Mouse (Mus musculus): ENCODE results near the gene Ss18l2. TPM values are rescaled to one million over a fixed set of nuclear protein-coding genes. Genes with fewer than 3 reads are reported as not detected.

Ss18l2 gene
- polyA plus RNA-seq, 1 experiment from 2014 or later = 189 TPM

DNA sequence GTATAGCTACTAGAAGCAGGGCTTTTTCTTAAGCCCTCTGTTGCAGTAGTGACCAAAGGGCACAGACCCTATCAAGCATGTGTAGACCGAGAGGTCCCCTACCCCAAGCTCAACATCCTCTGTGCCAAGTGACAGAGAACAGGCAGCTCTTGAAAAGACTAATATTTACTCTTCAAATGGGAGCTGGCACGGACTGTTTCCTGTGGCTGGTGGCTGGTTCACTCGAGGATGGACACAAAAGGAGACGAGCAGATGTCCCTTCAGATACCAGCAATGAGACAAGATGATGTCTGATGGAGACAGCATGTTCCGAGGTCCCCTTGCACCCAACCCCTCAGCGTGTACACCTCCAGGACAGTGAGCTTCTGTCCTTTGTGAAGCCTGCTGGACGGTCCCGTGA is 32.7 kb upstream of the Ss18l2 start:
- ATAC-seq (ENCODE audit: low read depth) = no peak

DNA sequence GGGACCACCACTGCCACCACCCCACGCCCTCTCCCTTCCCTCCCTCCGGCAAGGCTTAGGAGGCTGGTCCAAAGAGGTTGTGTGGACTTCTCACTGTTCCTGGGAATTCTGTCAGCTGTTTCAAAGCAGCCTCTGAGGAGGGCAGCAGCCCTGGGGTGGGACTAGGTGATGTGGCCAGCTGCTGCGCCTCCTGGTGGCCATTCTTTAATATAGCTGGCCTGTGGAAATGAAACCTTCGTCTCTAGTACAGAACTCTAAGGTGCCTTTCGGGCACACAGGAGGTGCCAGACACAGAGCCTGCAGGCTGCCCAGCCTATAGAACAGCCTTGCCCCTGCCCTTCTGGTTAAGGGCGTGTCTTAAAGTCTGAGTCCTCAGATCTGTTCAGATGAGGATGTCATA is 30.6 kb upstream of the Ss18l2 start:
- Histone ChIP-seq H3K9ac (no peak overlapping the region), H3K4me3 (no peak overlapping the region), H3K27ac (replicated peaks) (no peak overlapping the region), H3K9me3 (no peaks in the 10 kb centered on the region), H3K4me1 (replicated peaks) (peaks cover 10% of the 10 kb centered on the region), H3K4me2 (no peak overlapping the region), H3K27me3 (no peaks in the 10 kb centered on the region), H3K36me3 (peaks cover 30% of the 10 kb centered on the region)
- ATAC-seq (ENCODE audit: low read depth) = peak; percentile 66
- 16% methylated on average over 6 of the region's 6 CpGs for WGBS

More for the DNA sequence above, 32.7 kb upstream of the Ss18l2 start:
- H3K4me1 ChIP-seq (replicated peaks) = peaks cover 10% of the 10 kb centered on the region
- no peak overlapping the region for H3K27ac ChIP-seq (replicated peaks)
- H3K9ac ChIP-seq = no peak overlapping the region
- no peaks in the 10 kb centered on the region for H3K9me3 ChIP-seq
- H3K4me2 ChIP-seq = no peak overlapping the region
- 81% methylated on average over 8 of the region's 8 CpGs for WGBS
- no peak overlapping the region for H3K4me3 ChIP-seq
- no peaks in the 10 kb centered on the region for H3K27me3 ChIP-seq
- peaks cover 13% of the 10 kb centered on the region for H3K36me3 ChIP-seq

DNA sequence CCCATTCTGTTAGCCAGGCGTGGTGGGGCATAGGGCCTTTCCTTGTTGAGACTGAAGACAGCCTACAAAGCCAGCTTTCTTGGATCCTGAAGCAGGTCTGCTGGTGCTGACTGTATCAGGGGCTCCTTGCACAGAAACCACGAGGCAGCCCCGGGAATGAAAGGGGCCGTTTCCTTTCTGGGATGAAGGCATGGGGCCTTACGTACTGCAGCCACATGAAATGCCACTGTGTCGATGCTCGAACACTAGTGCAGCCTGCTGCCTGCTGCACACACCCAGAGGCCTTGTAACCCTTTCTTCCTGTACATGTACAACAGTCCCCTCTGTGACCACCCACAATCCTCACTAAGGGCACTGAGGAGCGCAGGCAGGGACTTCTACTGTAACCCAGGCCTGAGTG is 28.9 kb upstream of the Ss18l2 start:
- Histone ChIP-seq H3K4me1 (replicated peaks) (peaks cover 10% of the 10 kb centered on the region), H3K9ac (no peak overlapping the region), H3K27me3 (no peaks in the 10 kb centered on the region), H3K9me3 (no peaks in the 10 kb centered on the region), H3K4me3 (no peak overlapping the region), H3K27ac (replicated peaks) (no peak overlapping the region), H3K36me3 (peaks cover 46% of the 10 kb centered on the region), H3K4me2 (no peak overlapping the region)
- WGBS = 72% methylated on average over 8 of the region's 8 CpGs
- no peak for ATAC-seq (ENCODE audit: low read depth)

DNA sequence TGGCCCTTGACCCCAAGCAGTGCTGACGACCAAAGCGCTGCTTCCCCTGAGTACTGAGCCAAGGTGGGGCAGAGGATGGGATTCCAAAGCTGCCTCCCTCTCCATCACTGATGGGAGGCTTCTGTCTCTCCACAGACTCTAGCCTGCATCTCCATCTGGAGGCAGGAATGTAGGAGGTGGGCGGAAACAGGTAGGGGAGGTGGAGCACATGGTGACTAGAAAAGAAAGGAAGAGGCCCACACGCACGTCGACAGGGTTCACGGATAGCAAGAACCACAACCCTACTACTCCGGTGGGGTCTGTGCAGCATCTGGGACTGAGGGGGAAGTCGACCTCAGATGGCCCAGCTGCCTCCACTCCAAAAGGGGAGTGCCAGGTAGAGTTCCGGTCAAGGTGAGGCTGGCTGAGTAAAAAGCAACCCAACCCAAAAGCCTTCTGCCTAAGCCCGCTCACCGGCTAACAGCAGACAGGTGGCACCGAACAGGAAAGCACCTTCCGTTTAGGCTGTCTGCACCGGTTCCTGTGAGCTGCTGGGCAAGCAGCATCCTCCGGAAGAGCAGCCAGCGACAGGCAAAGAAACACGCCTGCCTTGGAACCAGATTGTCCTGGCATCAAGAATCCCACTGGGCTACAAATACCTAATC is 28.0 kb upstream of the Ss18l2 start:
- no peaks in the 10 kb centered on the region for H3K27me3 ChIP-seq
- H3K4me2 ChIP-seq = no peak overlapping the region
- 79% methylated on average over 18 of the region's 18 CpGs for WGBS
- no peak for ATAC-seq (ENCODE audit: low read depth)
- no peak overlapping the region for H3K27ac ChIP-seq (replicated peaks)
- peaks cover 50% of the 10 kb centered on the region for H3K36me3 ChIP-seq
- H3K4me3 ChIP-seq = no peak overlapping the region
- no peaks in the 10 kb centered on the region for H3K9me3 ChIP-seq
- no peak overlapping the region for H3K9ac ChIP-seq
- H3K4me1 ChIP-seq (replicated peaks) = peaks cover 10% of the 10 kb centered on the region

DNA sequence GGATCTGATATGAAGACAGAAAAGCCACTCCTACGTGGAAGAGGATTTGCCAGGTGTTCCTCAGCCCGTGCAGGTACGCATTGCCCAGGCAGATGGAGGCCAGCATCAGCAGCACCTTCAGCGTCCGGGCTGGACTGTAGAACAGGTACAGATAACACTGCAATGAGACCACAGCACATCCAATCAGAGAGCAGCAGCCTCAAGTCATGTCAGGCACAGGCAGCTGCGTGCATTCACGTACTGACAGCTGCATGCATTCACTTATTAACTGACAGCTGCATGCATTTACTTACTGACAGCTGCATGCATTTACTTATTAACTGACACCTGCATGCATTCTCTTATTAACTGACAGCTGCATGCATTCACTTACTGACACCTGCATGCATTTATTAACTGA is 25.4 kb upstream of the Ss18l2 start:
- Histone ChIP-seq H3K4me2 (no peak overlapping the region), H3K27ac (replicated peaks) (no peak overlapping the region), H3K4me3 (no peak overlapping the region), H3K36me3 (peaks cover 73% of the 10 kb centered on the region), H3K27me3 (no peaks in the 10 kb centered on the region), H3K4me1 (replicated peaks) (peaks cover 6% of the 10 kb centered on the region), H3K9ac (no peak overlapping the region), H3K9me3 (no peaks in the 10 kb centered on the region)
- no peak for ATAC-seq (ENCODE audit: low read depth)
- WGBS = 86% methylated on average over 7 of the region's 7 CpGs

DNA sequence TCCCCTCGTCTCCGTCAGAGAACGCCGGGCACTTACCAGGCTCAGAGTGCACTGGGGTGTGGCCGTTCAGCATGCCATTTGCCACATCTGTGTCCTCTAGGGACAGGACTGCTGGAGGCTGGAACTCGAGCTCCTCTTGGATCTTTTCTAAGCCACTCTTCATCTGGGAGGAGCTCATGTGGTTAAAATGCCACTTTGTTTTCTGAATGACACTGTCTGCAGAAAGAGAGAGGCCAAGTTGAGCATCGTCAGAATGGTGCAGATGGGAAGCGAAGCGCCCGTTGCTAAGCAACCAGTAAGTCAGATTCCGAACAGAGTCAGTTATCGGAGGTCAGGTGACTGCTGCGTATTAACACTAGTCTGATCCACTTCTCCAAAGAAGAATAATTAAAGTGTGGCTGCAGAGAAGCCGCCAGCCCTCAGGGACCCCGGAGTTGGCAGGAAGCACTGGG is 19.9 kb upstream of the Ss18l2 start:
- H3K36me3 ChIP-seq = peaks cover 70% of the 10 kb centered on the region
- H3K27me3 ChIP-seq = no peaks in the 10 kb centered on the region
- H3K9me3 ChIP-seq = no peaks in the 10 kb centered on the region
- ATAC-seq (ENCODE audit: low read depth) = peak; percentile 89
- peak overlapping the region; percentile 17 for H3K4me3 ChIP-seq
- peak overlapping the region; percentile 46 for H3K4me2 ChIP-seq
- H3K9ac ChIP-seq = 0 out of 2 replicates have a peak overlapping the region, but pooled peaks have one; percentile 0
- H3K27ac ChIP-seq (replicated peaks) = peak overlapping the region; percentile 78
- 27% methylated on average over 15 of the region's 15 CpGs for WGBS
- H3K4me1 ChIP-seq (replicated peaks) = peaks cover 22% of the 10 kb centered on the region

DNA sequence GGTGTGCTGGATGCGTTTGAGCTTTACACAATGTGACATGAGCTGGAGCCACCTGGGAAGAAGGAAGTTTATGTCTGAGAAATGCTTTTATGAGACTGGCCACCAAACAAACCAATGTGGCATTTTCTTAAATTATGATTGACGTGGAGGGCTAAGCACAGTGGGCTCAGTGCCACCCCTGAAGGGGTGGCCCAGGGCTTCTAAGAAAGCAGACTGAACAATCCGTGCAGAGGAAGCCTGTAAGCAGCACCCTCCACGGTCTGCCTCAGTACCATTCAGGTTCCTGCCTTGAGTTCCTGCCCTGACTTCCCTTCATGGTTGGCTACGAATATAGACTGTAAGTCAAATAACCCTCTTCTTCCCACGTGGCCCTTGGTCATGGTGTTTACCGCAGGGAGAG is 19.4 kb upstream of the Ss18l2 start:
- Histone ChIP-seq H3K36me3 (peaks cover 70% of the 10 kb centered on the region), H3K4me2 (peak overlapping the region; percentile 46), H3K27ac (replicated peaks) (peak overlapping the region; percentile 78), H3K4me3 (no peak overlapping the region), H3K4me1 (replicated peaks) (peaks cover 22% of the 10 kb centered on the region), H3K9ac (0 out of 2 replicates have a peak overlapping the region, but pooled peaks have one; percentile 0), H3K9me3 (no peaks in the 10 kb centered on the region), H3K27me3 (no peaks in the 10 kb centered on the region)
- ATAC-seq (ENCODE audit: low read depth) = 0 out of 2 replicates have a peak, but pooled peaks have one; percentile 48
- 83% methylated on average over 7 of the region's 7 CpGs for WGBS

DNA sequence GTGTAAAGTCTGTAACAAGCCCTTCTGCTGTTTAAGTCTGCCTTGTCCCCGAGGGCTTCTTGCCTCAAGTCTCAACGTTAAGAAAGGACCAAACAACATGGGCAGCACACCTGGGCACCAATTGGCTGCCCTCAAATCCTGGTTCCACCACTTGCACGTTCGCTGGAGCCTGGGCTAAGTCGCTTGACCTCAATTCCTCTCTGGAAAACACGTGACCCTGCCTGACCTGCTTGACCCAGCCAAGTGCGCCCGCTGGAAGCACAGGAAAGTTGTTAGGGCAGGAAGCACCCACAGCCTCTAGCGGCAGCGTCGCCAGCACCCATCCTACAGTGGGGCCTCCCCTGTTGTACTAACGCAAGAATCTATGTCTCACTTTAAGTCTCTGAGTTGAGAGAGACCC is 15.4 kb upstream of the Ss18l2 start:
- H3K4me1 ChIP-seq (replicated peaks) = peaks cover 18% of the 10 kb centered on the region
- H3K36me3 ChIP-seq = peaks cover 62% of the 10 kb centered on the region
- H3K27ac ChIP-seq (replicated peaks) = no peak overlapping the region
- no peak overlapping the region for H3K4me3 ChIP-seq
- ATAC-seq (ENCODE audit: low read depth) = no peak
- no peak overlapping the region for H3K4me2 ChIP-seq
- H3K27me3 ChIP-seq = no peaks in the 10 kb centered on the region
- H3K9ac ChIP-seq = no peak overlapping the region
- WGBS = 78% methylated on average over 12 of the region's 12 CpGs
- no peaks in the 10 kb centered on the region for H3K9me3 ChIP-seq

DNA sequence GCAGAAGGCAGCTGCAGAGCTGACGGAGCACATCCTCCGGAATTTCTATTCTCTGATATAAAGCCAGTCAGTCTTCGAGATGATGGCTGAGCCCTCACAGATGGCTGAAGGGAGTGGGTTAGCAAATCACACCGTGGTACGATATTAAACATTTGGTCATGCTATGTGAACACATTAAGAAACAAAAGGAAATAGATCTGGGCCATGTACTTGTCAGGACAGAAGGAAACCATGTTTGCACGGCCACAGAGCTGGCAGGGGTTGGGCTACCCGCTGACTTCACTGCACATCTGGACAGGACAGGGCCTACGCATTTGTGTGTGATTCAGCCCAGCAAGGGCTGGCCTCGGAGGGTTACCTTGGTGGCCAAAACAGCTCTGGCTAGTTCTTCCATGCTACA is 13.5 kb upstream of the Ss18l2 start:
- Histone ChIP-seq H3K9ac (no peak overlapping the region), H3K36me3 (peaks cover 65% of the 10 kb centered on the region), H3K9me3 (no peaks in the 10 kb centered on the region), H3K4me1 (replicated peaks) (no peaks in the 10 kb centered on the region), H3K4me2 (no peak overlapping the region), H3K27ac (replicated peaks) (no peak overlapping the region), H3K27me3 (no peaks in the 10 kb centered on the region), H3K4me3 (no peak overlapping the region)
- WGBS = 93% methylated on average over 9 of the region's 9 CpGs
- ATAC-seq (ENCODE audit: low read depth) = no peak

DNA sequence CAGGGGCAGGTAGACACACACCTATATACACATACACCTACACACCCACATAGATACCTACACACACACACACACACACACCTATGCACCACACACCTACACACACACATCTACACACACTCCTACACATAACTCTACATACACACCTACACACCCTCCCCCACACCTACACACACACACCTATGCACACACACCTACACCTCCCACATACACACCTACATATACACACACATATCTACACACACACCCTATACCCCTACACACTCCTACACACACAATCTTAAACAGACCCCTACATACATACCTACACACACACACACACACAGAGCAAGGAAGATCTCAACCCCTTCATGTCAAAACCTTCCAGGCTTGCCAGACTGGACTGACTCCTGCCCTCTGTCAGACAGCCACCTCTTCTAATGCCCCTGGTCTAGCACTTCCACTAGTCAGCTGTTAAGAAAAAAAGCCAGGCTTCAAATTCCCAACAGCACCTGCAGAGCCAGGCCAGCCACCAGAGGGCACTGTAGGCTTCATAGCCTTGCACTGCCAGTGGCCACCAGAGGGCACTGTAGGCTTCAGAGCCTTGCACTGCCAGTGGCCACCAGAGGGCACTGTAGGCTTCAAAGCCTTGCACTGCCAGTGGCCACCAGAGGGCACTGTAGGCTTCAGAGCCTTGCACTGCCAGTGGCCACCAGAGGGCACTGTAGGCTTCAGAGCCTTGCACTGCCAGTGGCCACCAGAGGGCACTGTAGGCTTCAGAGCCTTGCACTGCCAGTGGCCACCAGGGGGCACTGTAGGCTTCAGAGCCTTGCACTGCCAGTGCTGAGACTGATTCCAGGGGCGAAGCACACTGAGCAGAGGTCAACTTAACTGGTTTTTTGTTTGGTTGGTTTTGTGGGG is 12.7 kb upstream of the Ss18l2 start:
- ATAC-seq (ENCODE audit: low read depth) = peak; percentile 47
- H3K4me2 ChIP-seq = no peak overlapping the region

DNA sequence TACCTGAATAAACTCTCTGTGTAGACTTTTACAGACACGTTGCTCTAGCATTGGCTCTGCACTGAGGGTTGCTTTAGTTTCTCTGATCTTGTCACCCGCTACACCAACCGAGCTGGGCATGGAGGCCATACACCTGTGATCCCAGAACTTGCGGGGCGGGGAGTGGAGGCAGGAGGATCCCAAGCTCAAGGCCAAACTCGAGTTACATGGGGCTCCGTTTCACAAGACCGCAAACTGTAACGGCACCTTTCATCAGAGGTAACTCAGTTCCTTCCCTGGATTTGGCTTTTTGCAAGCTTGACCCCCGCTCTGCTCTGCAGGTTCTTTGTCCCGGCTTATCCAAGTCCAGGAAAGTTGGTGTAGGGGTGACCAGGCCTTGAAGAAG is 5.9 kb upstream of the Ss18l2 start:
- H3K4me1 ChIP-seq (replicated peaks) = peaks cover 33% of the 10 kb centered on the region
- H3K9me3 ChIP-seq = no peaks in the 10 kb centered on the region
- peak overlapping the region; percentile 97 for H3K4me2 ChIP-seq
- no peak overlapping the region for H3K27ac ChIP-seq (replicated peaks)
- H3K36me3 ChIP-seq = peaks cover 14% of the 10 kb centered on the region
- peak overlapping the region; percentile 90 for H3K9ac ChIP-seq
- H3K27me3 ChIP-seq = no peaks in the 10 kb centered on the region; the same call in 1 of the 2 replicates
- WGBS = 37% methylated on average over 11 of the region's 11 CpGs
- ATAC-seq (ENCODE audit: low read depth) = no peak
- H3K4me3 ChIP-seq = peak overlapping the region; percentile 79

More for the DNA sequence above, 12.7 kb upstream of the Ss18l2 start:
- H3K36me3 ChIP-seq = peaks cover 59% of the 10 kb centered on the region
- WGBS = 100% methylated on average over 1 of the region's 1 CpGs
- no peaks in the 10 kb centered on the region for H3K9me3 ChIP-seq
- H3K4me1 ChIP-seq (replicated peaks) = peaks cover 2% of the 10 kb centered on the region; the same call in 1 of the 2 replicates
- H3K4me3 ChIP-seq = no peak overlapping the region
- no peak overlapping the region for H3K27ac ChIP-seq (replicated peaks)
- H3K27me3 ChIP-seq = no peaks in the 10 kb centered on the region
- no peak overlapping the region for H3K9ac ChIP-seq

Data from neural tube, embryonic 13.5 days (tissue).